Mouse (Mus musculus) liver, embryonic 15.5 days (tissue): ENCODE measurements around the gene Ano8. TPM values are rescaled to one million over a fixed set of nuclear protein-coding genes. Genes with fewer than 3 reads are reported as not detected.

ENCODE experiments used
- ATAC-seq: fragments of 200-750 bp; cut with Nextera tagmentation; 2 replicates; pipeline ENCODE4 v1.8.0; 2017; ENCODE audit warnings: moderate number of reproducible peaks, mild to moderate bottlenecking, moderate library complexity; ENCODE audit not compliant: insufficient read depth
- H3K27ac ChIP-seq: fragments of 300-500 bp; sonication (generic); replicated peaks from 2 replicates; pipeline ENCODE4 v1.5.1; 2015; ENCODE audit warnings: mild to moderate bottlenecking, inconsistent platforms
- H3K27me3 ChIP-seq: fragments of 300-500 bp; sonication (generic); 2 replicates; pipeline ENCODE4 v1.6.1; 2015; ENCODE audit warnings: mild to moderate bottlenecking, inconsistent platforms
- H3K36me3 ChIP-seq: fragments of 300-500 bp; sonication (generic); replicated peaks from 2 replicates; pipeline ENCODE4 v1.6.1; 2015; ENCODE audit warnings: moderate library complexity, mild to moderate bottlenecking, inconsistent platforms
- H3K4me1 ChIP-seq: fragments of 300-500 bp; sonication (generic); replicated peaks from 2 replicates; pipeline ENCODE4 v1.6.1; 2015; ENCODE audit warnings: inconsistent platforms
- H3K4me2 ChIP-seq: fragments of 300-500 bp; sonication (generic); 2 replicates; pipeline ENCODE4 v1.6.1; 2015; ENCODE audit warnings: moderate library complexity, mild to moderate bottlenecking, inconsistent platforms
- H3K4me3 ChIP-seq: fragments of 300-500 bp; sonication (generic); replicated peaks from 2 replicates; pipeline ENCODE4 v1.5.1; 2015; ENCODE audit warnings: mild to moderate bottlenecking, inconsistent platforms
- H3K9ac ChIP-seq: fragments of 300-500 bp; sonication (generic); 2 replicates; pipeline ENCODE4 v1.6.1; 2015; ENCODE audit warnings: moderate library complexity, mild to moderate bottlenecking, inconsistent platforms
- H3K9me3 ChIP-seq: fragments of 300-500 bp; sonication (generic); replicated peaks from 2 replicates; pipeline ENCODE4 v1.6.1; 2016; ENCODE audit warnings: inconsistent platforms
- WGBS: fragments of 180-500 bp; shearing (Covaris S2); methylation state at CpG from one replicate; pipeline ENCODE4 v1.1.7; 2015; ENCODE audit warnings: mixed read lengths; ENCODE audit not compliant: insufficient replicate concordance; 5-methylcytosine and 5-hydroxymethylcytosine counted together
- polyA plus RNA-seq: library from polyadenylated mRNA; unstranded; fragments of >200 nt; fragmentation: Nextera tagmentation; extraction: Ambion mirVana; gene quantifications from 2 replicates; pipeline ENCODE4 v1.2.1, GENCODE M21; 2015

Ano8 gene
- polyA plus RNA-seq, 1 experiment from 2014 or later: 0.15 TPM

GRCm38 (mm10) chr8:71516786-71517185 is 31.0 kb upstream of the Ano8 start:
- no peaks in the 10 kb centered on the region for H3K9me3 ChIP-seq
- H3K4me3 ChIP-seq: no peak overlapping the region
- H3K36me3 ChIP-seq: no peaks in the 10 kb centered on the region
- H3K9ac ChIP-seq: no peak overlapping the region
- ATAC-seq: no peak
- peaks cover 11% of the 10 kb centered on the region for H3K27me3 ChIP-seq
- peaks cover 14% of the 10 kb centered on the region for H3K4me1 ChIP-seq
- H3K27ac ChIP-seq: no peak overlapping the region
- H3K4me2 ChIP-seq: no peak overlapping the region
- WGBS: 34% methylated on average over 6 of the region's 6 CpGs

DNA sequence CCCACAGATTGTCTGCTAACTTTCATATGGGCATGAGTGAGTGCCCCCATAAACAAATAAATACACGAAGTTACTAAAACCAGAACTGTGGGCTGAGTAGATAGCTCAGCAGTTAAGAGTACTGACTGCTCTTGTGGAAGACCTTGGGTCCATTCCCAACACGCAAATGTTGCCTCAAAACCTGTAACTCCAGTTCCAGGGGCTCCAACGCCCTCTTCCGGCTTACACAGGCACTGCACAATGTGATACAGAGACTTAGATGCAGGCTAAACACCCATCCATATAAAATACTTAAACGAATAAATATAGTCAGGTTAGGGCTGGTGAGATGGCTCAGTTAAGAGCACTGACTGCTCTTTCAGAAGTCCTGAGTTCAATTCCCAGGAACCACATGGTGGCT is 29.3 kb upstream of the Ano8 start:
- no peak overlapping the region for H3K9ac ChIP-seq
- no peak overlapping the region for H3K27ac ChIP-seq
- WGBS: 50% methylated on average over 5 of the region's 5 CpGs

DNA sequence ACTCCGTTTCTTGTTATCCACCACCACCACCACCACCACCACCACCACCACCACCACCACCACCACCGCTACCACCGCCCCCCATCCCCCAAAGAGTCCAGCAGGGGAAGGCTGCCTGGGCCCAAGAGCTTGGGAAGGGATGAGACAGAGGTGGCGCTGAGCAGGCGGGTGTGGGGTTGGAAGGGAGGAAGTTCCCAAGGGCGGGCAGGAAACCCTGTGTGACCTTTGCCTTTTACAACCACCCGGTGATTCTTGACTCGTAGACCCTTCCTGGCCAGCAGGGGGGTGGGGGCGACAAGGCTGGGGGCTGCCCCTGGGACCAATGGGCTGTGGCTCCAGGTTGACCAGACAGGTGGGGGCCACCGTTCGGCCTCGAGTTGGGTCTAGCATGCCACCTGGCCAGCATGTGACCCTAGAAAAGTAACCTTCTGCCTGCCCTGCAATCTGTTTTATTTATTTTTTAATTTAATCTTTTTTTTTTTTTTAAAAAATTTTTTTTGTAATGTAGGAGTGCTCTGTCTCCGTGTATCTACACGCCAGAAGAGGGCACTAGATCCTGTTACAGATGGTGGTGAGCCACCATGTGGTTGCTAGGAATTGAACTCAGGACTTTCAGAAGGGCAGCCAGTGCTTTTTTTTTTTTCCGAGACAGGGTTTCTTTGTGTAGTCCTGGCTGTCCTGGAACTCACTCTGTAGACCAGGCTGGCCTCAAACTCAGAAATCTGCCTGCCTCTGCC is 27.4 kb upstream of the Ano8 start:
- no peak overlapping the region for H3K4me3 ChIP-seq
- no peaks in the 10 kb centered on the region for H3K36me3 ChIP-seq
- peaks cover 19% of the 10 kb centered on the region for H3K4me1 ChIP-seq
- H3K9me3 ChIP-seq: no peaks in the 10 kb centered on the region
- WGBS: 32% methylated on average over 15 of the region's 15 CpGs
- no peak for ATAC-seq
- no peak overlapping the region for H3K27ac ChIP-seq
- no peak overlapping the region for H3K4me2 ChIP-seq
- H3K27me3 ChIP-seq: peaks cover 20% of the 10 kb centered on the region
- no peak overlapping the region for H3K9ac ChIP-seq

More for the DNA sequence above, 29.3 kb upstream of the Ano8 start:
- Histone ChIP-seq H3K4me2 (no peak overlapping the region), H3K4me3 (no peak overlapping the region), H3K9me3 (no peaks in the 10 kb centered on the region), H3K27me3 (peaks cover 6% of the 10 kb centered on the region; the same call in 1 of the 2 replicates), H3K36me3 (no peaks in the 10 kb centered on the region), H3K4me1 (peaks cover 18% of the 10 kb centered on the region)
- ATAC-seq: no peak

DNA sequence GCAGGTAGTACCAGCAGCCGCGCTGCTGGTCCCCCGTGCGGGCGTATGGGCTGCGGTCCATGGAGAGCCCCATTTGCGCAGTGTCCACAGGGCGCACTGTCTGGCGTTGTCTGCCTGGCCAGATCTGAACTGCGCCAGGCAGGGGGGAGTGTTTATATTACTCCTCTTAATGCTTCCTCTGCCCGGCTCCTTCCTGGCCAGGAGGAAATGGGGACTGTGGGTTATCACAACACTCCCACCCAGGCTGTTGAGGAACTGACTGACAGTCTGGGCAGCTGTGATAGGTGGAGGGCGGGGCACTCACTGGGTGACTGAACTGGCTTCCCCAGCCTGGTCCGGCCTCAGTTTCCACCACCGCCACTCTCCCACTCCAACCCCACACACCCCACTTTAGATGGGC is 25.9 kb upstream of the Ano8 start, which contains the start of gene Plvap:
Gene Plvap, minus strand, starts transcription at position 109 of the 400 bp plus-strand sequence.
- peaks cover 35% of the 10 kb centered on the region for H3K27me3 ChIP-seq
- H3K36me3 ChIP-seq: no peaks in the 10 kb centered on the region
- peak within 1 kb of the TSS; percentile 36 for H3K4me3 ChIP-seq
- H3K4me2 ChIP-seq: peak within 1 kb of the TSS; percentile 64
- WGBS: 2% methylated on average over 14 of the region's 14 CpGs
- H3K9ac ChIP-seq: no peak within 1 kb of the TSS
- no peaks in the 10 kb centered on the region for H3K9me3 ChIP-seq
- peaks cover 28% of the 10 kb centered on the region for H3K4me1 ChIP-seq
- H3K27ac ChIP-seq: no peak within 1 kb of the TSS
- peak; percentile 84 for ATAC-seq

GRCm38 (mm10) chr8:71509316-71509715 is 23.6 kb upstream of the Ano8 start:
- no peak for ATAC-seq
- Histone ChIP-seq H3K9me3 (no peaks in the 10 kb centered on the region), H3K4me3 (no peak overlapping the region), H3K27ac (no peak overlapping the region), H3K4me1 (peaks cover 28% of the 10 kb centered on the region), H3K9ac (no peak overlapping the region), H3K27me3 (peaks cover 50% of the 10 kb centered on the region), H3K36me3 (no peaks in the 10 kb centered on the region), H3K4me2 (no peak overlapping the region)
- WGBS: 52% methylated on average over 2 of the region's 2 CpGs

DNA sequence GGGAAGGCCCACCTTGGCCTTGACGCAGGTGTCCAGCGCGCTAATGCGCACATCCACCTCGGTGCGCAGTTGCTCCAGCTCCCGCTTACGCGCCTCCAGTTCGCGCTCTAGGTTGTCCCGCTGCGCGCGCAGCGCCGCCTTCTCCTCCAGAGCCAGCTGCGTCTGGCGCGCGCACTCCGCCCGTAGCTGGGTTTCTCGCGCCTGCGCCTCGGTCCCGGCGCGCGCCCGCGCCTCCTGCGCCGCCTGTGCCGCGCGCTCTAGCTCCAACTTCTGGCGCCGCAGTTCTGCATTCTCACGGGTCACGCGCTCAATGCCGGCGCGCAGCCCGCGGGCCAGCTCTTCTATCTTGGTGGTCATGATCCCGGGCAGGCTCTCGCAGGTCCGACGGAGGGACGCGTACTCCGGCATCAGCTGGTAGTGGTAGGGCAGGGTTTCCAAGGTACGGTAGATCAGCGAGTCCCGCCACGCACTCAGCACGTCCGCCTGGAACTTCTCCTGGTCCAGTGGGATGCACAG is 21.9 kb upstream of the Ano8 start:
- Histone ChIP-seq H3K4me2 (peak overlapping the region; percentile 64), H3K36me3 (no peaks in the 10 kb centered on the region), H3K27ac (no peak overlapping the region), H3K4me3 (peak overlapping the region; percentile 35), H3K9ac (no peak overlapping the region), H3K9me3 (no peaks in the 10 kb centered on the region), H3K27me3 (peaks cover 50% of the 10 kb centered on the region), H3K4me1 (peaks cover 26% of the 10 kb centered on the region)
- WGBS: 1% methylated on average over 61 of the region's 61 CpGs
- peak; percentile 39 for ATAC-seq

- H3K4me3 ChIP-seq: no peak overlapping the region
- peaks cover 46% of the 10 kb centered on the region for H3K27me3 ChIP-seq
- H3K4me2 ChIP-seq: no peak overlapping the region
- no peaks in the 10 kb centered on the region for H3K9me3 ChIP-seq
- 61% methylated on average over 4 of the region's 4 CpGs for WGBS
- H3K36me3 ChIP-seq: no peaks in the 10 kb centered on the region
- no peak overlapping the region for H3K9ac ChIP-seq
- H3K27ac ChIP-seq: no peak overlapping the region
- peaks cover 11% of the 10 kb centered on the region for H3K4me1 ChIP-seq
- ATAC-seq: no peak
Measured at GRCm38 (mm10) chr8:71505979-71506378, 20.2 kb upstream of the Ano8 start.

GRCm38 (mm10) chr8:71505326-71505725 is 19.6 kb upstream of the Ano8 start:
- Histone ChIP-seq H3K4me1 (peaks cover 11% of the 10 kb centered on the region), H3K4me3 (no peak overlapping the region), H3K27me3 (peaks cover 44% of the 10 kb centered on the region), H3K4me2 (no peak overlapping the region), H3K36me3 (no peaks in the 10 kb centered on the region), H3K27ac (no peak overlapping the region), H3K9ac (no peak overlapping the region), H3K9me3 (no peaks in the 10 kb centered on the region)
- ATAC-seq: no peak
- 54% methylated on average over 4 of the region's 4 CpGs for WGBS

GRCm38 (mm10) chr8:71504349-71504748 is 18.6 kb upstream of the Ano8 start:
- Histone ChIP-seq H3K4me2 (no peak overlapping the region), H3K9ac (no peak overlapping the region), H3K27me3 (peaks cover 40% of the 10 kb centered on the region), H3K4me1 (peaks cover 14% of the 10 kb centered on the region), H3K9me3 (no peaks in the 10 kb centered on the region), H3K4me3 (no peak overlapping the region), H3K27ac (no peak overlapping the region), H3K36me3 (no peaks in the 10 kb centered on the region)
- 85% methylated on average over 4 of the region's 4 CpGs for WGBS
- ATAC-seq: no peak

DNA sequence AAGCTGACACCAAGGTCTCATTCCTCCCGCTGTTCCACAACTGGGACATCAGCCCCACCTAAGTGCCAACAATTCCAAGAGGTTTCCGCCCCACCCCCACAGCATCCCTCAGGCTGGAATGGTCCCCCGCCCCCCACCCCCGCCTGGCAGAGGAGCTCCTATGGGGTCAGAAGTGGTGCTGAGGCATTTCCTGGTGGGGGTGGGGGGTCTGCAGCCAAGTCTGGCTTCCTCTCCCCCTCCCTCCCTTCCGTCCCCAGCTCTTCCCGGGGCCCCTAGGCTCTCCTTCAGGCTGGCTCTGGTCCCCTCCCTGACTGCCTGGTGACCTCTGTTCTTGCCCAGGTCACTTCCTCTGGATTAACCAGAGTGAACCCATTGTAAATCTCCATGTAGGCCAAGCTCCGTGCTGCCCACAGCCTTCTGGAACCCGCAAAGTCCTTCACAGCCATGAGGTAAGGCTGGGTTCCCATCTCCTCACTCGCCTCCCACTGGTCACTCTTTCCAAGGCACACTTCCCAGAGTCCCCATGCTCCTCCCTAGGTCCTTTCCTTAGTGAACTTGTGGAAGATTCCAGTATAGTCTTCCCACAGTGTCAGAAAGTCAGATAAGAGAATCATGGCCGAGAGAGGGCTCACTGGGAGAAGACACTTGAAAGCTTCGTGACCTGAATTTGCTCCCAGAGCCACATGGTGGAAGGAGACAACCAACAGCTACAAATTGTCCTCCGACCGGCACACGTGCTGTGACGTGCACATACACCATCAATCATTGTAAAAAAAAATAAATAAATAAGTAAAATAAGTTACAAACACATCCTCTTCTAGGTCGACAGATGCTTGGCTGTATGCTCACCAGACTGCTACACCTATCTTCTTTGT is 13.3 kb upstream of the Ano8 start:
- Histone ChIP-seq H3K9me3 (no peaks in the 10 kb centered on the region), H3K27me3 (no peaks in the 10 kb centered on the region), H3K9ac (no peak overlapping the region), H3K4me2 (no peak overlapping the region), H3K27ac (no peak overlapping the region), H3K4me1 (peaks cover 27% of the 10 kb centered on the region), H3K4me3 (no peak overlapping the region), H3K36me3 (peaks cover 2% of the 10 kb centered on the region)
- 33% methylated on average over 16 of the region's 16 CpGs for WGBS
- ATAC-seq: peak; percentile 49; the same call in 1 of the 2 replicates

DNA sequence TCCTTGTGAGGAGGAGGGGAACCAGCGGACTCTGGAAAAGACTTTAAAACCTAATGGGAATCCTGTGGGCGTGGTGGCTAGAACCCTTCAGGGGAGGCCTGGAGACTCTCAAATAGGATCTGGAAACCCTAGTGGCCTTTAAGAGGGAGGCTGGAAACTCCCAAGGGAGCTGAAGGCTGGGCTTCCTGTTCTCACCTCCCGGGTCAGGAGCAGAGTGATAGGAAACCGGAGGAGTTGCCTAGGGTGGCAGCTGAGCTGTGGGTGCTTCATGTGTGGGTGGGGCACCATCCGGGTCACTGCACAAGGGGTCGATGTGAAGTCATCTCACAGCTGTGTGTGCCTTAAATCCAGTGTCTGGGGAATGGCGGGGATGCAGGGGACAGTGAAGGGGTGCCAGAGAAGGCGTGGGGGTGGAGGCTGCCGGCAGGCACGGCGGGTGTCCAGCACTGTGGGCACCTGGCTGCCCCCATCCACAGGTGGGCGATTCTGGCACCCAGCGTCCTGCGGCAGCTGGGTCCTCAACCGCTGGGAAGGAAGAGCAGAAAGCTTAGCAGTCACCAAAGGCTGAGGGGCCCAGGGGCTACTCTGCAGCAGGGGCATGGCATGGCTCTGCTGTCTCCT is 12.2 kb upstream of the Ano8 start:
- peaks cover 30% of the 10 kb centered on the region for H3K4me1 ChIP-seq
- H3K36me3 ChIP-seq: peaks cover 9% of the 10 kb centered on the region
- H3K9ac ChIP-seq: no peak overlapping the region
- H3K27ac ChIP-seq: 0 out of 2 replicates have a peak overlapping the region, but pooled peaks have one; percentile 6
- no peak for ATAC-seq
- H3K4me3 ChIP-seq: no peak overlapping the region
- WGBS: 47% methylated on average over 15 of the region's 15 CpGs
- H3K9me3 ChIP-seq: no peaks in the 10 kb centered on the region
- H3K27me3 ChIP-seq: no peaks in the 10 kb centered on the region
- no peak overlapping the region for H3K4me2 ChIP-seq
